Comparison of ENCODE assay signal across 14 mouse cellular contexts in the genomic region with DNA sequence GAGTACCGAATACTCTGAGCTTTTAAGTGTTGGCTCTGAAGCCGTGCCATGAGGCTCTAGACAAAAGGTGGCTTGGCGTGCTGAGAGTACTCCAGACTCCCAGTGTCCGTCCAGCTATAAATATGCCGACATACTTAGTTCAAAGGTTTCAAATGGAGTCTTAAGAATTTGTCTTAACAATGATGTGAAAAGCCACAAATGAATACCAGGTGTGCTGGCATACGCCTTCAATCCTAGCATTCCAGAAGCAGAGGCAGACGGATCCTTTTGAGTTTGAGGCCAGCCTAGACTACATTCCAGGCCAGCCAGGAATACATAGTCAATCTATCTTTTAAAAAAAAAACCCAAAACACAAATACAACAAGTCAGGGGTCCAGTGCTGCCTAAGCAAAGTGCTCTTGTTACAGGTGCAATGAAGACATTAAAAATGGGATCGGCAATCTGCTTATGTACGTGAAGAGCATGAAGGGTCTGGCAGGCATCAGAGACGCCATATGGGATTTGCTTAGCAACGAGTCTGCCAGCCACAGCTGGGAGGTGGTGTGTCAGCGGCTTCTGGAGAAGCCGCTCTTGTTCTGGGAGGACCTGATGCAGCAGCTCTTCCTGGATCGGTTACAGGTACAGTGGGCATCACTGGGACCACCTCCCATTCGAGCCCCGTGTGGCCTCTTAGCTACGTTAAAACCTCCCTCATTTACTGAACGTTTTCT. TPM values are rescaled to one million over a fixed set of nuclear protein-coding genes. Genes with fewer than 3 reads are reported as not detected.
DNase-seq lines count a peak whose midpoint lies in the region; ATAC-seq and TF ChIP-seq lines count a peak whose summit lies in the region.
"Had no signal": no experiment of that assay in that cellular context is flagged by ENCODE, and none has a peak within 500 bp of the region (broad histone marks: within the 10 kb centered on the region; RNA-seq: fewer than 3 reads in every experiment).

No protein-coding gene starts in this region.

- H3K4me1 ChIP-seq in forebrain, embryonic 15.5 days = peaks cover 47% of the 10 kb centered on the region
- H3K4me1 ChIP-seq in forebrain, embryonic 10.5 days = peaks cover 33% of the 10 kb centered on the region
- peaks cover 3% of the 10 kb centered on the region; the same call in 1 of the 2 replicates for H3K4me1 ChIP-seq in midbrain, postnatal 0 days (ENCODE audit: insufficient read depth, low read length)
- H3K4me1 ChIP-seq in midbrain, embryonic 14.5 days (ENCODE audit: control insufficient read depth, insufficient read depth, low read length) = peaks cover 9% of the 10 kb centered on the region
- peaks cover 33% of the 10 kb centered on the region for H3K4me1 ChIP-seq in limb, embryonic 15.5 days

- TF ChIP-seq CTCF in midbrain, postnatal 0 days (IDR thresholded peaks at IDR 0.05) = no peak

- no peak overlapping the region for H3K4me2 ChIP-seq in forebrain, embryonic 15.5 days (replicated peaks)
- no peak overlapping the region for H3K4me2 ChIP-seq in midbrain, postnatal 0 days (ENCODE audit: low read depth, low read length, poor library complexity, severe bottlenecking)
- no peak overlapping the region for H3K4me2 ChIP-seq in midbrain, embryonic 14.5 days (ENCODE audit: low read length)
- H3K4me2 ChIP-seq in limb, embryonic 15.5 days = no peak overlapping the region
- H3K4me2 ChIP-seq: hindbrain, embryonic 13.5 days; liver, embryonic 11.5 days had no signal

- 71% methylated on average over 18 of the region's 18 CpGs for WGBS in forebrain, embryonic 15.5 days
- WGBS in forebrain, embryonic 10.5 days = 81% methylated on average over 18 of the region's 18 CpGs
- 83% methylated on average over 18 of the region's 18 CpGs for WGBS in midbrain, postnatal 0 days
- 85% methylated on average over 18 of the region's 18 CpGs for WGBS in midbrain, embryonic 14.5 days
- 32% methylated on average over 18 of the region's 18 CpGs for WGBS in limb, embryonic 15.5 days

- H3K36me3 ChIP-seq in forebrain, embryonic 15.5 days = peaks cover 78% of the 10 kb centered on the region
- peaks cover 85% of the 10 kb centered on the region for H3K36me3 ChIP-seq in forebrain, embryonic 10.5 days (replicated peaks)
- H3K36me3 ChIP-seq in midbrain, postnatal 0 days (ENCODE audit: insufficient read depth, low read length) = peaks cover 72% of the 10 kb centered on the region
- peaks cover 81% of the 10 kb centered on the region for H3K36me3 ChIP-seq in midbrain, embryonic 14.5 days (ENCODE audit: control insufficient read depth, insufficient read depth, low read length)
- H3K36me3 ChIP-seq in limb, embryonic 15.5 days = peaks cover 79% of the 10 kb centered on the region

- no peaks in the 10 kb centered on the region for H3K9me3 ChIP-seq in forebrain, embryonic 15.5 days
- no peaks in the 10 kb centered on the region for H3K9me3 ChIP-seq in forebrain, embryonic 10.5 days
- H3K9me3 ChIP-seq in midbrain, postnatal 0 days (ENCODE audit: low read length) = no peaks in the 10 kb centered on the region
- no peaks in the 10 kb centered on the region for H3K9me3 ChIP-seq in midbrain, embryonic 14.5 days (ENCODE audit: control insufficient read depth, low read length)
- no peaks in the 10 kb centered on the region for H3K9me3 ChIP-seq in limb, embryonic 15.5 days
- H3K9me3 ChIP-seq: hindbrain, embryonic 13.5 days; midbrain, embryonic 10.5 days had no signal

- H3K27ac ChIP-seq in forebrain, embryonic 15.5 days (replicated peaks) = peak overlapping the region; percentile 72
- no peak overlapping the region for H3K27ac ChIP-seq in forebrain, embryonic 10.5 days
- H3K27ac ChIP-seq in midbrain, postnatal 0 days (ENCODE audit: low read depth, low read length) = no peak overlapping the region
- no peak overlapping the region for H3K27ac ChIP-seq in midbrain, embryonic 14.5 days (replicated peaks; ENCODE audit: low read depth, low read length)
- H3K27ac ChIP-seq in limb, embryonic 15.5 days = peak overlapping the region; percentile 54; the same call in 1 of the 2 replicates
- H3K27ac ChIP-seq: hindbrain, embryonic 13.5 days; midbrain, embryonic 10.5 days had no signal

- no peak overlapping the region for H3K9ac ChIP-seq in forebrain, embryonic 15.5 days (replicated peaks)
- H3K9ac ChIP-seq in midbrain, postnatal 0 days (replicated peaks; ENCODE audit: low read length, poor library complexity, severe bottlenecking) = no peak overlapping the region
- no peak overlapping the region for H3K9ac ChIP-seq in midbrain, embryonic 14.5 days (replicated peaks; ENCODE audit: low read length)
- H3K9ac ChIP-seq in limb, embryonic 15.5 days = no peak overlapping the region
- H3K9ac ChIP-seq: hindbrain, embryonic 13.5 days had no signal

- H3K27me3 ChIP-seq in forebrain, embryonic 15.5 days = no peaks in the 10 kb centered on the region
- H3K27me3 ChIP-seq in forebrain, embryonic 10.5 days (ENCODE audit: poor library complexity, severe bottlenecking) = no peaks in the 10 kb centered on the region
- no peaks in the 10 kb centered on the region for H3K27me3 ChIP-seq in midbrain, postnatal 0 days (ENCODE audit: insufficient read depth, low read length)
- no peaks in the 10 kb centered on the region for H3K27me3 ChIP-seq in midbrain, embryonic 14.5 days (ENCODE audit: control insufficient read depth, insufficient read depth, low read length)
- no peaks in the 10 kb centered on the region for H3K27me3 ChIP-seq in limb, embryonic 15.5 days
- H3K27me3 ChIP-seq: CH12.LX; hindbrain, embryonic 13.5 days had no signal

- no peak overlapping the region for H3K4me3 ChIP-seq in forebrain, embryonic 15.5 days
- no peak overlapping the region for H3K4me3 ChIP-seq in forebrain, embryonic 10.5 days
- no peak overlapping the region for H3K4me3 ChIP-seq in midbrain, postnatal 0 days (ENCODE audit: low read depth, low read length)
- H3K4me3 ChIP-seq in midbrain, embryonic 14.5 days (replicated peaks; ENCODE audit: low read depth, low read length) = no peak overlapping the region
- H3K4me3 ChIP-seq in limb, embryonic 15.5 days = no peak overlapping the region
- H3K4me3 ChIP-seq: hindbrain, embryonic 13.5 days; midbrain, embryonic 10.5 days had no signal

- DNase-seq in forebrain, embryonic 10.5 days (ENCODE audit: extremely low spot score, low spot score) = no peak
- DNase-seq in midbrain, postnatal 0 days (ENCODE audit: low spot score) = peak; percentile 70
- no peak for DNase-seq in midbrain, embryonic 14.5 days
- peak; percentile 43 for DNase-seq in fibroblast of lung, adult 2 months (ENCODE audit: low read depth)
- DNase-seq in adrenal gland, adult 18-20 months (ENCODE audit: low spot score in 2 of 2) = no peak
- DNase-seq in natural killer cell, adult 2 months (ENCODE audit: low spot score in 2 of 2) = no peak
- DNase-seq: thymus, adult 2 months had no signal

- no peak for ATAC-seq in forebrain, embryonic 15.5 days (replicated peaks)
- ATAC-seq in midbrain, postnatal 0 days (ENCODE audit: low FRiP score) = no peak
- ATAC-seq in midbrain, embryonic 14.5 days (ENCODE audit: low FRiP score, low TSS enrichment) = no peak
- no peak for ATAC-seq in limb, embryonic 15.5 days (ENCODE audit: insufficient number of reproducible peaks, low FRiP score, low TSS enrichment, low read depth)

RNA-seq across cellular contexts. Expression of a gene that starts 4.8 kb away (rescaled TPM):
- 39.6 and 42.2 TPM in 2 replicates for polyA plus RNA-seq in forebrain, embryonic 15.5 days (2015; fragmentation: Nextera tagmentation; extraction: Ambion mirVana)
- 18.4 and 19.8 TPM in 2 replicates for polyA plus RNA-seq in forebrain, embryonic 10.5 days (2016; fragmentation: Nextera tagmentation; extraction: Ambion mirVana)
- total RNA-seq in midbrain, postnatal 0 days (2014; rRNA removed) = 56.0 and 62.5 TPM in 2 replicates
- 35.9 and 40.4 TPM in 2 replicates for polyA plus RNA-seq in midbrain, postnatal 0 days (2015; fragmentation: Nextera tagmentation; extraction: Ambion mirVana)
- polyA plus RNA-seq in midbrain, embryonic 14.5 days (2014; fragmentation: Nextera tagmentation; extraction: Ambion mirVana) = 28.5 and 31.1 TPM in 2 replicates
- polyA plus RNA-seq in limb, embryonic 15.5 days (2015; fragmentation: Nextera tagmentation; extraction: Ambion mirVana) = 30.0 and 30.1 TPM in 2 replicates
- 10 to 100 TPM; 23.1 to 29.1 TPM for total RNA-seq in adrenal gland, adult 18-20 months (2021)

RNA-seq across cellular contexts. Expression of a gene that starts 5.7 kb away (rescaled TPM):
- 36.9 and 37.6 TPM in 2 replicates for polyA plus RNA-seq in forebrain, embryonic 15.5 days (2015; fragmentation: Nextera tagmentation; extraction: Ambion mirVana)
- polyA plus RNA-seq in forebrain, embryonic 10.5 days (2016; fragmentation: Nextera tagmentation; extraction: Ambion mirVana) = 24.4 and 24.6 TPM in 2 replicates
- total RNA-seq in midbrain, postnatal 0 days (2014; rRNA removed) = 55.8 and 59.0 TPM in 2 replicates
- 28.3 and 31.3 TPM in 2 replicates for polyA plus RNA-seq in midbrain, postnatal 0 days (2015; fragmentation: Nextera tagmentation; extraction: Ambion mirVana)
- 35.2 and 40.1 TPM in 2 replicates for polyA plus RNA-seq in midbrain, embryonic 14.5 days (2014; fragmentation: Nextera tagmentation; extraction: Ambion mirVana)
- 24.9 and 25.4 TPM in 2 replicates for polyA plus RNA-seq in limb, embryonic 15.5 days (2015; fragmentation: Nextera tagmentation; extraction: Ambion mirVana)
- 10 to 100 TPM; 36.5 to 44.0 TPM for total RNA-seq in adrenal gland, adult 18-20 months (2021)

RNA-seq across cellular contexts. Expression of a gene that starts 29.2 kb away (rescaled TPM):
- 47.1 and 47.2 TPM in 2 replicates for polyA plus RNA-seq in forebrain, embryonic 15.5 days (2015; fragmentation: Nextera tagmentation; extraction: Ambion mirVana)
- polyA plus RNA-seq in forebrain, embryonic 10.5 days (2016; fragmentation: Nextera tagmentation; extraction: Ambion mirVana) = 55.1 and 56.6 TPM in 2 replicates
- 29.5 and 30.1 TPM in 2 replicates for total RNA-seq in midbrain, postnatal 0 days (2014; rRNA removed)
- 46.3 and 48.7 TPM in 2 replicates for polyA plus RNA-seq in midbrain, postnatal 0 days (2015; fragmentation: Nextera tagmentation; extraction: Ambion mirVana)
- polyA plus RNA-seq in midbrain, embryonic 14.5 days (2014; fragmentation: Nextera tagmentation; extraction: Ambion mirVana) = 42.9 and 46.1 TPM in 2 replicates
- 45.6 and 46.0 TPM in 2 replicates for polyA plus RNA-seq in limb, embryonic 15.5 days (2015; fragmentation: Nextera tagmentation; extraction: Ambion mirVana)
- 10 to 100 TPM; 32.9 to 36.0 TPM for total RNA-seq in adrenal gland, adult 18-20 months (2021)

RNA-seq across cellular contexts. Expression of a gene that starts 29.5 kb away (rescaled TPM):
- polyA plus RNA-seq in forebrain, embryonic 15.5 days (2015; fragmentation: Nextera tagmentation; extraction: Ambion mirVana) = 25.2 and 27.6 TPM in 2 replicates
- 23.8 and 26.1 TPM in 2 replicates for polyA plus RNA-seq in forebrain, embryonic 10.5 days (2016; fragmentation: Nextera tagmentation; extraction: Ambion mirVana)
- 19.5 and 26.8 TPM in 2 replicates for total RNA-seq in midbrain, postnatal 0 days (2014; rRNA removed)
- 27.8 and 27.9 TPM in 2 replicates for polyA plus RNA-seq in midbrain, postnatal 0 days (2015; fragmentation: Nextera tagmentation; extraction: Ambion mirVana)
- 25.5 and 28.8 TPM in 2 replicates for polyA plus RNA-seq in midbrain, embryonic 14.5 days (2014; fragmentation: Nextera tagmentation; extraction: Ambion mirVana)
- polyA plus RNA-seq in limb, embryonic 15.5 days (2015; fragmentation: Nextera tagmentation; extraction: Ambion mirVana) = 19.2 and 21.5 TPM in 2 replicates
- total RNA-seq in adrenal gland, adult 18-20 months (2021) = 10 to 100 TPM; 14.3 to 17.1 TPM

RNA-seq across cellular contexts. Expression of a gene that starts 35.6 kb away (rescaled TPM):
- polyA plus RNA-seq in forebrain, embryonic 15.5 days (2015; fragmentation: Nextera tagmentation; extraction: Ambion mirVana) = 85.6 and 102 TPM in 2 replicates
- 2.7 and 4.1 TPM in 2 replicates for polyA plus RNA-seq in forebrain, embryonic 10.5 days (2016; fragmentation: Nextera tagmentation; extraction: Ambion mirVana)
- 16.4 and 26.3 TPM in 2 replicates for total RNA-seq in midbrain, postnatal 0 days (2014; rRNA removed)
- 8.8 and 10.2 TPM in 2 replicates for polyA plus RNA-seq in midbrain, postnatal 0 days (2015; fragmentation: Nextera tagmentation; extraction: Ambion mirVana)
- polyA plus RNA-seq in midbrain, embryonic 14.5 days (2014; fragmentation: Nextera tagmentation; extraction: Ambion mirVana) = 18.0 and 23.3 TPM in 2 replicates
- 1.0 and 1.6 TPM in 2 replicates for polyA plus RNA-seq in limb, embryonic 15.5 days (2015; fragmentation: Nextera tagmentation; extraction: Ambion mirVana)
- 1 to 10 TPM; 2.4 to 7.0 TPM for total RNA-seq in adrenal gland, adult 18-20 months (2021)
- total RNA-seq: CH12.LX; heart, adult 8-10 months had no signal

Comparison
In these comparisons a context has a peak if more than half of its experiments do, and no peak if none do; other contexts are left out.
1. H3K27ac ChIP-seq: peak in forebrain, embryonic 15.5 days (single experiment) and limb, embryonic 15.5 days (single experiment); none in forebrain, embryonic 10.5 days (single experiment), midbrain, postnatal 0 days (single experiment) and midbrain, embryonic 14.5 days (single experiment).
2. DNase-seq: peak in midbrain, postnatal 0 days (single experiment) and fibroblast of lung, adult 2 months (single experiment); none in forebrain, embryonic 10.5 days (single experiment), midbrain, embryonic 14.5 days (single experiment), adrenal gland, adult 18-20 months (0 of 2) and natural killer cell, adult 2 months (0 of 2).